9 mouse cellular contexts compared by ENCODE assay signal in genomic region chr14:105892941-105893622, GRCm38 (mm10). TPM values are rescaled to one million over a fixed set of nuclear protein-coding genes. Genes with fewer than 3 reads are reported as not detected.
DNase-seq lines count a peak whose midpoint lies in the region; ATAC-seq and TF ChIP-seq lines count a peak whose summit lies in the region.
"Had no signal": no experiment of that assay in that cellular context is flagged by ENCODE, and none has a peak within 500 bp of the region (broad histone marks: within the 10 kb centered on the region; RNA-seq: fewer than 3 reads in every experiment).

No protein-coding gene starts in this region.

- no peak for TF ChIP-seq CTCF in kidney, adult 2 months (conservative IDR thresholded peaks at IDR 0.05; ENCODE audit: insufficient read depth, insufficient read length, low read depth, low read length)
- TF ChIP-seq CTCF in intestine, postnatal 0 days (IDR thresholded peaks at IDR 0.05; ENCODE audit: low read depth), result no peak
- no peak for TF ChIP-seq CTCF in olfactory bulb, adult 2 months (IDR thresholded peaks at IDR 0.05; ENCODE audit: insufficient read depth, low read depth, low read length)
- no peak for TF ChIP-seq CTCF in thymus, adult 2 months (IDR thresholded peaks at IDR 0.05; ENCODE audit: borderline replicate concordance, control insufficient read depth, extremely low read depth, insufficient read depth, low read length, poor library complexity)

- H3K36me3 ChIP-seq in kidney, adult 2 months (ENCODE audit: control insufficient read depth, insufficient read depth, low read length), result no peaks in the 10 kb centered on the region
- peaks cover 10% of the 10 kb centered on the region; the same call in 1 of the 2 replicates for H3K36me3 ChIP-seq in intestine, postnatal 0 days (ENCODE audit: control insufficient read depth, insufficient read depth)
- H3K36me3 ChIP-seq in liver, embryonic 11.5 days (ENCODE audit: control insufficient read depth, insufficient read depth, low read length), result peaks cover 6% of the 10 kb centered on the region; the same call in 1 of the 2 replicates
- no peaks in the 10 kb centered on the region for H3K36me3 ChIP-seq in thymus, adult 2 months (ENCODE audit: control insufficient read depth, insufficient read depth, low read length)
- H3K36me3 ChIP-seq: G1E had no signal

- peak overlapping the region; percentile 92 for H3K4me2 ChIP-seq in intestine, postnatal 0 days (replicated peaks; ENCODE audit: low read depth)
- H3K4me2 ChIP-seq in liver, embryonic 11.5 days, result peak overlapping the region; percentile 89

- H3K9ac ChIP-seq in intestine, postnatal 0 days (ENCODE audit: low read depth, low read length), result peak overlapping the region; percentile 27; the same call in 1 of the 2 replicates
- H3K9ac ChIP-seq in liver, embryonic 11.5 days (ENCODE audit: low read depth, low read length), result no peak overlapping the region

- no peaks in the 10 kb centered on the region for H3K27me3 ChIP-seq in kidney, adult 2 months (replicated peaks; ENCODE audit: control insufficient read depth, insufficient read depth, low read length)
- no peaks in the 10 kb centered on the region for H3K27me3 ChIP-seq in intestine, postnatal 0 days (replicated peaks; ENCODE audit: control insufficient read depth, insufficient read depth, low read length)
- H3K27me3 ChIP-seq in liver, embryonic 11.5 days (replicated peaks; ENCODE audit: control insufficient read depth, insufficient read depth, low read length), result 0 out of 2 replicates have a peak, but pooled peaks cover 2% of the 10 kb centered on the region
- peaks cover 10% of the 10 kb centered on the region; the same call in 1 of the 2 replicates for H3K27me3 ChIP-seq in thymus, adult 2 months (ENCODE audit: control insufficient read depth, insufficient read depth, low read length)

- no peaks in the 10 kb centered on the region for H3K9me3 ChIP-seq in intestine, postnatal 0 days (ENCODE audit: control insufficient read depth)
- H3K9me3 ChIP-seq in liver, embryonic 11.5 days (ENCODE audit: control insufficient read depth, low read length), result no peaks in the 10 kb centered on the region

- no peak for TF ChIP-seq POLR2A in kidney, adult 2 months (IDR thresholded peaks at IDR 0.05; ENCODE audit: low read depth, low read length)
- no peak for TF ChIP-seq POLR2A in olfactory bulb, adult 2 months (IDR thresholded peaks at IDR 0.05; ENCODE audit: insufficient read depth, low read depth, low read length)
- no peak for TF ChIP-seq POLR2A in thymus, adult 2 months (IDR thresholded peaks at IDR 0.05; ENCODE audit: control insufficient read depth, extremely low read depth, insufficient read depth, low read length, poor library complexity)

- no peak for ATAC-seq in intestine, postnatal 0 days
- no peak for ATAC-seq in liver, embryonic 11.5 days (replicated peaks; ENCODE audit: low FRiP score)

- H3K4me3 ChIP-seq in kidney, adult 2 months (ENCODE audit: insufficient read depth, low read depth, low read length), result peak overlapping the region; percentile 24
- H3K4me3 ChIP-seq in intestine, postnatal 0 days (ENCODE audit: low read depth, low read length), result peak overlapping the region; percentile 92
- H3K4me3 ChIP-seq in liver, embryonic 11.5 days (ENCODE audit: low read depth, low read length), result peak overlapping the region; percentile 63
- H3K4me3 ChIP-seq in olfactory bulb, adult 2 months (ENCODE audit: insufficient read depth, low read depth, low read length), result peak overlapping the region; percentile 32
- no peak overlapping the region for H3K4me3 ChIP-seq in thymus, adult 2 months (ENCODE audit: control insufficient read depth, insufficient read depth, low read length)

- no peaks in the 10 kb centered on the region; the same call in none of the 2 replicates for H3K4me1 ChIP-seq in kidney, adult 2 months (ENCODE audit: control insufficient read depth, insufficient read depth, low read length)
- H3K4me1 ChIP-seq in intestine, postnatal 0 days (replicated peaks; ENCODE audit: control insufficient read depth, insufficient read depth, low read length), result no peaks in the 10 kb centered on the region
- no peaks in the 10 kb centered on the region; the same call in none of the 2 replicates for H3K4me1 ChIP-seq in liver, embryonic 11.5 days (replicated peaks; ENCODE audit: control insufficient read depth, insufficient read depth, low read length)
- peaks cover 9% of the 10 kb centered on the region for H3K4me1 ChIP-seq in olfactory bulb, adult 2 months (ENCODE audit: control insufficient read depth, insufficient read depth, low read length)
- peaks cover 13% of the 10 kb centered on the region for H3K4me1 ChIP-seq in thymus, adult 2 months (replicated peaks; ENCODE audit: control insufficient read depth, insufficient read depth, low read length)

- 0 out of 2 replicates have a peak overlapping the region, but pooled peaks have one; percentile 62 for H3K27ac ChIP-seq in kidney, adult 2 months (ENCODE audit: insufficient read depth, low read depth, low read length)
- H3K27ac ChIP-seq in intestine, postnatal 0 days (ENCODE audit: low read depth, low read length), result no peak overlapping the region; the same call in 1 of the 2 replicates
- no peak overlapping the region for H3K27ac ChIP-seq in liver, embryonic 11.5 days (ENCODE audit: low read depth, low read length)
- no peak overlapping the region for H3K27ac ChIP-seq in olfactory bulb, adult 2 months (ENCODE audit: insufficient read depth, low read depth, low read length)
- no peak overlapping the region for H3K27ac ChIP-seq in thymus, adult 2 months (ENCODE audit: control insufficient read depth, insufficient read depth, low read length)

- DNase-seq in kidney, adult 2 months, result peak; percentile 22
- DNase-seq in kidney, adult 8-10 months, result no peak
- peak; percentile 60 for DNase-seq in cerebellum, adult 9-10 months
- peak; percentile 26 for DNase-seq in gastrocnemius, postnatal 10 days
- DNase-seq in liver, embryonic 11.5 days (ENCODE audit: low spot score), result no peak
- DNase-seq in thymus, adult 2 months, result no peak

- 46% methylated on average over 24 of the region's 24 CpGs for WGBS in kidney, adult 2 months
- 56% methylated on average over 24 of the region's 24 CpGs for WGBS in intestine, postnatal 0 days
- 70% methylated on average over 24 of the region's 24 CpGs for WGBS in liver, embryonic 11.5 days
- 59% methylated on average over 24 of the region's 24 CpGs for WGBS in olfactory bulb, adult 2 months
- WGBS in thymus, adult 2 months, result 92% methylated on average over 24 of the region's 24 CpGs

RNA-seq across cellular contexts. Expression of gene Spry2, which starts 3.5 kb away (rescaled TPM):
- polyA plus RNA-seq in kidney, adult 2 months (2012; rRNA removed), result 14.3 and 14.4 TPM in 2 replicates
- total RNA-seq in gastrocnemius, postnatal 10 days (2021), result 10 to 100 TPM; 41.7 to 44.5 TPM
- 36.1 and 41.1 TPM in 2 replicates for polyA plus RNA-seq in intestine, postnatal 0 days (2015; fragmentation: Nextera tagmentation; extraction: Ambion mirVana)
- 13.5 and 15.3 TPM in 2 replicates for polyA plus RNA-seq in liver, embryonic 11.5 days (2014; fragmentation: Nextera tagmentation; extraction: Ambion mirVana)
- not detected in 2 replicates for polyA plus RNA-seq in olfactory bulb, adult 2 months (2012; ENCODE audit: insufficient read depth, insufficient read length, low replicate concordance, missing spikeins)
- polyA plus RNA-seq in thymus, adult 2 months (2012; rRNA removed), result 5.9 and 7.3 TPM in 2 replicates
- polyA plus RNA-seq: G1E had no signal

Comparison
In these comparisons a context has a peak if more than half of its experiments do, and no peak if none do; other contexts are left out.
1. DNase-seq: peak in kidney, adult 2 months (single experiment), cerebellum, adult 9-10 months (single experiment) and gastrocnemius, postnatal 10 days (single experiment); none in kidney, adult 8-10 months (0 of 2), liver, embryonic 11.5 days (single experiment) and thymus, adult 2 months (single experiment).